Mouse (Mus musculus) bone marrow, adult 2 months (tissue): ENCODE measurements around the gene Mtor.

ENCODE experiments used
- CTCF ChIP-seq: fragments of 200-500 bp; IDR thresholded peaks from 2 replicates; pipeline ENCODE4 v1.5.1; 2011; ENCODE audit warnings: low read length, control low read depth; ENCODE audit not compliant: control insufficient read depth, insufficient read depth
- POLR2A ChIP-seq: fragments of 200-500 bp; IDR thresholded peaks from 2 replicates; pipeline ENCODE4 v1.6.1; 2011; ENCODE audit warnings: low read depth, mild to moderate bottlenecking, control low read depth, low read length, borderline replicate concordance; ENCODE audit not compliant: control insufficient read depth

- TF ChIP-seq POLR2A: no peak
- no peak for TF ChIP-seq CTCF
These were observed 40.0 kb upstream of the Mtor start for GRCm38 (mm10) chr4:148408256-148408975.
